Mouse (Mus musculus): ENCODE results near the gene Plac1.

The Plac1 gene

DNA sequence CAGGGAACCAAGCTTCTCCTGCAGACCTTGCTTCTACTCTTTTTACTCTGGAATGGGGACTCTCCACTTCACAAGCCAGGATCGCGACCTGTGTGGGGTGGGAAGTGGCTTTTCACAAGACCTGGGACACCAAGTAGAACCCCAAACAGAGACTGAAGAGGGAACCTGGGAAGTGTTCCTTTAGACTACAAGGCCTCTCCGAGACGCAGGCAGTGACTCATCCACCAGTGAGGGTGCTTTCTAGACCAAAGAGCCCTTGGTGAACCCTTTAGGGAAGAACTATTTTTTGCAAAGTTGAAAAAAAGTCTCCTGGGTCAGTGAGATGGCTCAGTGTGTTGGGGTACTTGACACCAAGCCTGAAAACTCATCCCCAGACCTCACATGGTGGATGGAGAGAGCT is 129.8 kb downstream of the Plac1 start:
- in situ Hi-C loops (cut with MboI), result no loop called here

DNA sequence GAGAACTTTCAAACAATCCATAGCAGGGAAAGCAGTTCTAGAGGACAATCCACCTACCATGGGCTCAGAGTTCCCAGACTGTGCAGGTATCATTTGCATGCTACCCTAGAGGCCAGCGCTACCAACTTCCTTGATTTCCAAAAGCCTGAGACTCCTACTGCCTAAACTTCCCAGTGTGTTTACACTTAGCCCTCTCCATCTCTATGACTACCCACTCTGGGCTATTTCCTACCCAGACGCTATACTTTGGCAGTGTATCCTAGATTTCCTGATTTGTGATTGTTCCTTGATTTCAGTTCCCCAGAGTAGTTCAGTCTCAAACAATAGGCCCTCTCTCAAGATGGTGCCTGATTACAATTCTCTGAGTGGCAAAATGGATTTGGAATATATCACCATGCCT is 132.8 kb downstream of the Plac1 start:
- in situ Hi-C loops (cut with MboI), result no loop called here

DNA sequence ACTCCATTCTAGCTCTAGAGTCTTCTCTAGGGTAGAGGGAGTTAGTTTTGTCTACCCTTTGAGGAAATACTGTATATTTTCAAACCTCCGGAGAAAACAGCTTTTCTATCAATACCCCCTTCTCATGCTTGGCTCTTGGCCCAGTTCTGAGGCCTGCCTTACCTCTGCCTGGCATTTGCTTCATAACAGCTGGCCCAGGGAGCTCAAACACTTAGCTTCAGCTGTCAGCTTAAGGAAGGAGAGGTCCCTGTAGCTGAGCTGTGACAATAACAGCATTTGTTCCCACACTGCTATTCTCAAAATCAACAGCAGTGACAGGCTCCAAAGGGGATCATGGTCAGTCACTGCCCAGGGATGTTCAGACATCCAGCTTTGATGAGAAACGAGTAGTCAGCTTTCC is 138.7 kb downstream of the Plac1 start:
- in situ Hi-C loops (cut with MboI), result no loop called here

DNA sequence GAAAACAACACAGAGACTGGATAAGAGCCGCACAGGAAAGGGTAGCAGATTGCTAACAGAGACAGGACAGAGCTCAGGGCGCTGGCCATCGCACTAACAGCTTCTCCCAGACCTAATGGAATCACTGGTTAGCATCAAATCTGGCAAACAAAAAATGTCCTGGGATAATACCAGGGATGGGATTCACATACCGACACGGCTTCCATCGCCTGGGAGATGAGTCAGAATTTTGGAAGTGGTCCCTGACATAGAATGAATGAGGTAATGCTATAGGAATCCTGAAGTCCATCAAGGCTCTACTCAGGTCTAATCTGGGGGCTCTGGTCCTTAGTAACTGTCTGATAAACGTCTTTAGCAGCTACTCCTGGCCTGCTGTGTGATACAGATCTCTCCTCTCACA is 140.0 kb downstream of the Plac1 start:
- in situ Hi-C loops (cut with MboI), result no loop called here

DNA sequence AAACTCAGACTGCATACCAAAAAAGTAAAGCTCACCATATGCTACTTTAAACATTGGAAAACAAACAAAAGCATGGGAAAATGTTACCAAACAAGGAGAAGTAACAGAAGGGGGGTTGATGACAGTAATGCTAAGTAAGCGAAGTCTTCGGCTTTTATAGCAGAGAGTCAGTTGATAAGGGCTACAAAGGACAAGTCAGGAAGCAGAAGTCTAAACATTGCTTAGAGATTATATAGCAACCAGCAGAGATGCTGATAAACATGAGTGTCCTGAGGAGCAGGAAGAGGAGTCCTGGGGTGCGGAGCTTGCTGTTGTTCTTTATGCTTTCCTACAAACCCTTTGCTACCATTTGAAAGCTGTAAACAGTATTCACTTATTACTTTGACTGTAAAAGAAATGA is 140.6 kb downstream of the Plac1 start:
- in situ Hi-C loops (cut with MboI), result no loop called here

DNA sequence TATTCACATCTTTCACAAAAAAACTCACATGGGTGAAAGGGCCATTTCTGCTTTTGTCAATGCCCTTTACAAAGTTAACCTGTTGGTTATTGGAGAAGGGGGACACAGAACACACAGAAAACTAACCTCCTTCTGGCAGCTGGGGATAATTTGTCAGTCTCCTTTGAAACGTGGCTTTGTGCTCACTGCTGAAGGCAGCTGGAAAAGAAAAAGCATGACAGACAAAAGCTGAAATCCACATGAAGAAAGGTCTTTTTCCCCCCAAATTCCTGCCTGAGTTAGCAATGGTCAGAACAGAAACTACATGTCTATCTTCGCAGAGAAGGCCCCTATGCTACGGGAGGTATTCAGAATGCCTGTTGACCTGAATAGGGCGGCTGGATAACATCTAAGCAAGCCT is 141.6 kb downstream of the Plac1 start:
- in situ Hi-C loops (cut with MboI), result no loop called here

DNA sequence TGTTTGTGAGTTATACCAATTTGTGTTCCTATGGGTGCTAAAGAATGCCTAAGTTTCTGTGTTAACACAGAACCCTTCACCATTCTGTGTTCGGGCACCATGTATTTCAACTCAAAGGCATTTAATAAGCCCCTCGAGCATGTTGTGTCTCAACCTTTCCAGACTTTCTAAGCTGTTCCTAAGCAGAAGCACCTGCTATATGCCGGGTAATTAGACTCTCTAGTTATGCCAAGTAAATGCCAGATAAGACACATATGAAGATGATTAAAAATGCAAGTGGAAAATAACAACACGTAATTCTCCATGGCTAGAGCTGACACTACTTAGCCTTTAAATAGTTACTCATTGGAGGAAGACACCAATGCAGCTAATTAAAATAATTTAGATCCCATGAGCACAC is 142.1 kb downstream of the Plac1 start:
- in situ Hi-C loops (cut with MboI), result no loop called here

DNA sequence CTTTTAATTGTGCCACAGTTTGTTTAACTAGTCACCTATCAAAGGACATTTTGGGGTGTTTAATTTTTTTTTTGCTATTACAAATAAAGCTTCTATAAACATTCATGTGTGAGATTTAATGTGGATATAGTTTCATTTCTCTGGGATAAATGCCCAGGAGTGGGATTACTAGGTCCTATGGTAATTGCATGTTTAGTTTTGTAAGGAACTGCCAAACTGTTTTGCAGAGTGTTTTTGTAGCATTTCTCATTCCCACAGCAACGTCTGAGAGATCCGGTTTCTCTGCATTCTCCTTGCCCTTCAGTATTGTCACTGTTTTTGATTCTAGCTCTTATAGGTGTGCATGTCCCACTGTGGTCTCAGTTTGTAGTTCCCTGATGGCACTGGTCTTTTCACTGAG is 146.5 kb downstream of the Plac1 start:
- in situ Hi-C loops (cut with MboI), result no loop called here

DNA sequence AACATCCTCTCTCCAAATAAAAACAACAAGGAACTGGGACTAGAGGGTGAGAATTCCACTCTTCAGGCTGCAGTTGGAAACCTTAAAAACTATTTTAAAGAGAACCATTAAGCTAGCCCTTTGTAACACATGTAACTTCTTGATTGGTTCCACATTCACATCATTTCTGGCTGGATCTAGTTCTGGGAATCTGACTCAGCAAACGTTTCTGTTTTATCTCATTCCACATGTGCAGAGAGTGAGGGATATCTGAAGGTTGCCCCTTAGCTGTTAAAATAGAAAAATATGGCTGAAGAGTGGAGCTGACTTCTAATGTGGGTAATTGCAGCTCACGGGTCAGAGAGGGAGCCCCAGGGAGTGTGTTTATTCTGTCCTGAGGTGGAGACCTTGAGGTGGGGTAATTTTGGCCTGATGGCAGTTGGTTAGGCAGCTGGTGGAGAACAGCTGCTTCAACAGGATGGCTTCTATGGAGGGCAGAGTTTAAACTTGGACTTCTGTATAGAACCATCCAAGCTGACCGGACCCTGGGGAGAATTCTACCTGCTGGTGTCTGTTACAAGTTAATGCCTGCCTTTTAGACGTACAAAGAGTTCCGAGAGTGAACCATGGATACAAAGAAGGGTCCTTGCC is 151.1 kb downstream of the Plac1 start:
- in situ Hi-C loops (cut with MboI), result no loop called here

DNA sequence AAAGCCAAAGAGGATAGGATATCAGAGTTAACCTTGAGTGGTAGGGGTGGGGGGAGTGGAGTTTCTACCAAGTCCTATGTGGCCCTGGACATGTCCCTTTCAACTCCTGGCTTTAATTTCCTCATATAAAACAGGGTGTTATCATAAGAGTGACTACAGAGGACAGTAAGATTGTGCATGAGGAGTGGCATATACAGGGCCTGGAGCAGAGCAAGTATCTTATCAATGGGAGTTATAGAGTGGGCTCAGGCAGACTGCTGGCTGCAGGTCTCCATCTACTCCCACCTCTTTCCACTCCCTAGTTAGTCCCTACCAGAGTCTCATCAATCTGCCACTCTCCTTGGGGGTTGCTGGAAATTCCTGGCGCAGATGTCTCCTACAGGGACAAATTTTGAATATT is 152.7 kb downstream of the Plac1 start:
- in situ Hi-C loops (cut with MboI), result no loop called here

DNA sequence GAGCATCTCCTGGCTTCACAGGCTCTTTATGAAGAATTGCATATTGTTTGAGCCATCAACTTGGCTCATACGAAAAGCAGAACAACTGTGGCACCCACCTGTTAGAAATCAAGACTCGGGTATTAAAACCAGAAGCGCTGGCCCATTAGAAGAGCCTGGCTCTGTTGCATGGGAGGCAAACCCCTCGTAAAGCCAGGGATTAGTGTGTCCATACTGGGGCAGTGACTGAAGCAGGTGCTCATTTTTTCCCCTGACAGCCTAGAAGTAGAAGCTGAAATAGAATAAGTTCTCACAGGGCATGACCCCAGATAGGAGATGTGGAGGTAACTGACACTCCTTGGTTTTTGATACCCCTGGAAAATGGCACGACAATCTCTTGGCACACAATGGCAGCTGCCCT is 154.4 kb downstream of the Plac1 start:
- in situ Hi-C loops (cut with MboI), result no loop called here

DNA sequence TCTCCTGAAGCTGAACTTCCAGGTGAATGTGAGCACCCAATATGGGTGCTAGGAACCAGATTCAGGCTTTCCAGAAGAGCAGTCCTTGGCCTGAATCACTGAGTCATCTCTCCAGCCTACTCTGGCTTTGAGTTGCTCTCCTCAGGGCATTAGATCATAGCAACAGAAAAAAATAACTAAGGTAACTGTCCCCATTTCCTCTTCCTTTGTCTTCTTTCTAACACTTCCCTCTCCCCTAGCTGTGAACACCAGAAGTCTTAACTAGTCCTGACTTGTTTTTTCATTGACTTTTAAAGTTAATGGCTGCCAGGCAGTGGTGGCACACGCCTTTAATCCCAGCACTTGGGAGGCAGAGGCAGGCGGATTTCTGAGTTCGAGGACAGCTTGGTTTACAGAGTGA is 175.5 kb downstream of the Plac1 start:
- in situ Hi-C loops (cut with MboI), result no loop called here

DNA sequence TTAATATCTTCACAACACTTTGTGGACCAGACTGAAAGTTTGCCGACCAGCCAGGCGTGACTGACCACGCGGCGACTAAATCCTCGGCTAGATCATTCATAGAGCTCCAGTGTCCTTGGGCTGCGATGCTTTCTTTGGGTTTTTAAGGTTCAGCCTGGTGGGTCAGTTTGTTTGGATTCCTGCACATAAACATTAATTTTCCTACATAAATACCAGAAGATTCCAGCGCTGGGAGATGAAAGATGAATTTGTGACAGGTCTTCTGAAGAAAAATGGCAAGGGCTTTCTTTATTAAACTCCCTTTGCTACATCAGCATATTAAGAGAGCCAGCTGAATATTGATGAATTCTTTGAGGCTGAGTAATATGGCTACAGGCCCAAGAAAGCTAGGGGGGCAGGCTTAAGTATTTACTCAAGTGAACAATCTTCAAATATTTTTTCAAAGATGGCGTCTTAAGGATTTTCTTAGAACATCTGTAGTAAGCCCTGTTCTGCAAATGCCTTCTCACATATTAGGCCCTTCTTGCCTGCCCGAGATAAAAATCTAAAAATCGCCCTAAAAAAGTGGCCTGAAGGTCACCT is 180.4 kb downstream of the Plac1 start:
- in situ Hi-C loops (cut with MboI), result no loop called here

DNA sequence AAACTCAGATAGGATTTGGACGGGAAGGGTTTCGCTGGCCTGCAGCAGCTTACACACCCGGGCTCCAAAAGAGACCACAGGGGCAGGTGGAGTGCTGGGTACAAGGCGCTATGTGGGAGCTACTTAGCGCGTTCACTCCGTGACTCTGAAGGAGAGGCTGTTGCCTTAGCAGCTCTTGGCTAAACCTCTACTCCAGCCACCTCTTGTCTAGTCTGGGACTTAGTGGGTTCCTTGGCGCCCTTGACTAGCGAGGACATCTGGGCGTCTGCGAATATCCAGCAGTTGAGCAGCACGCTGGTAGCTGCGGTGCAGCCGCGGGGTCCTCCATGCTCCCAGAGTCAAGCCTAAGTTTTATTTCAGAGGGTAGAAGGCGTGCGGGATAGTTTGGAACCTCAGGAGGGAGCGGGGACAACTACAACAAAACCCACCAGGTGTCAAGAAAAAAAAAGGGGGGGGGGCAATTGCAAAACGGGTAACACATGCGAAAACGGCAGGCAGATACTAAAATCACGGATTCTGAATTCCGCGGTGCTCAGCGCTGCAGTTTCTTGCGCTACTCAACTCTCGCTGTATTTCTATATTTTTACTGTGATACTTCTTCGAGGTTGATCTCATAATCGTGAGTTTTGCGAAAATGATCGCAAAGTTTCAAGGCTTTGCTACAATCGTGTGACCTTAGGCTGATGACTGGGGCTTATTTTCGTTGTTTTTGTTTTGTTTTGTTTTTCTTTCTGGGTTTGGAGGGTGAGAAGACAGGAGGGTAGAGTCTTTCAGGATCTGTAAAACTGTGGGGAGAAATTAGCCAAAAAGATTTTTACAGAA is 181.2 kb downstream of the Plac1 start:
- in situ Hi-C loops (cut with MboI), result no loop called here

DNA sequence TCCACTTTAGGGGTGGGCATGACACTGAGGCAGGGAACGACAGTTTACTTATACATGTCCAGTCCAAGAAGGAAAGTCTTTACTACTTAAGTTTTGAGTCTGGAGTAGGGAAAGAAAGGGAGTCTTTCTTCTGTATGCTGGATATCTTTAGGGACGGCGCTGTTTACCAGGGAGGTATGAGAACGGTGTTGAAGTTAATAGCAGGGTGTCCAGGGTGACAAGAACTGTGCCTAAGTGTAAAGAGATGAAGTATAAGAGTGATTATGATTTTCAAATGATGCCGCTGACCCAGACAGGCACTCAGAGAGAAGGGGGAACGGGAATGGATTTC is 182.2 kb downstream of the Plac1 start:
- in situ Hi-C loops (cut with MboI), result no loop called here

DNA sequence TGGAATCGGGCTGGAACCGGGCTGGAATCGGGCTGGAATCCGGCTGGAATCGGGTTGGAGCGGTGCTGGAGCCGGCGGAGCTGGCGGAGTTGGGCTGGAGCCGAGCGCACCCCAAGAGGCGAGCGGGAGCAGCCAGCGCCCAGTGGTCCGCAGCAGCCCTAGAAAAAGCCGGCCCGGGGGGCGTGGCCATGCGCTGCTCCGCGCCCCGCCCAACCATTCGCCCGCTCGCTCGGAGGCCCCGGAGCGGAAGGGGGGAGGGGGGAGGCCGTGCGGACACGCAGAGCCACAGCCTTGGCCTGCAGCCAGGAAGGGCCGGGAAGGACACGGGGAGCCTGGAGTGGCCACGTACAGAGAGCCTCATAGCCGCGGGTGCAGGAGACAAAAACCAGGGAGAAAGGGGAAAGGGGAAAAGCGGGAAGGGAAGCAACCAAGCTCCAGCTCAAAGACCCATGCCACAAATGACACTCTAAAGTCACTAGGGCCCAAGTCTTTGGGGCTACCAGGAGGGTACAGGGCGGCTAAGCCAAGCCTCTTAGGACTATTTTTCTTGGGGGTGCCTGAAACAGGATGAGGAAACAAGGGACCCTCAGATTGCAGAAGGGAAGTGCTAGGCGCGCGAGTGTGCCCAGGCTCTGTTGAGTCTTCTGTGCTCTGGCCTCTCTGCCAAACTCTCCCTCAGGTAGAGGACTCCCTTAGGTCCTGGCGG is 182.7 kb downstream of the Plac1 start:
- in situ Hi-C loops (cut with MboI), result no loop called here

DNA sequence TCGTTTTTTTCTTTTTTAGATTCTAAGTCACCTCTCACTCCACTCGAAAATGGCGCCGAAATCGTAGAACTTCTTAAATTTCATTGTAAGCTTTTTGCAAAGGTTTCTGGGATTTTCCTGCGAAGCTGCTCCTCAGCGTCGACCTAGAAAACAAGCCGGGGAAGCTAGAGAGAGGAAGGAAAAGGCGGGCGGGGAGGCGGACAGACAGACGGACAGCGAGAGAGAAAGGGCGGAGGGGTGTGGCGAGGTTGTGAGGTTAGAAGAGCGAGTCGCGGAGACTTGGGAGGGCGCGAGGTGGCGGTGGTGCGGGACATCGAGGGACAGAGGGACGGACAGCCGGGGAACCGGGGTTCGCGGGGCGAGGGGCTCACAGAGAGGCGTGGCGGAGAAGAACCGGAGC is 183.3 kb downstream of the Plac1 start:
- in situ Hi-C loops (cut with MboI), result no loop called here

DNA sequence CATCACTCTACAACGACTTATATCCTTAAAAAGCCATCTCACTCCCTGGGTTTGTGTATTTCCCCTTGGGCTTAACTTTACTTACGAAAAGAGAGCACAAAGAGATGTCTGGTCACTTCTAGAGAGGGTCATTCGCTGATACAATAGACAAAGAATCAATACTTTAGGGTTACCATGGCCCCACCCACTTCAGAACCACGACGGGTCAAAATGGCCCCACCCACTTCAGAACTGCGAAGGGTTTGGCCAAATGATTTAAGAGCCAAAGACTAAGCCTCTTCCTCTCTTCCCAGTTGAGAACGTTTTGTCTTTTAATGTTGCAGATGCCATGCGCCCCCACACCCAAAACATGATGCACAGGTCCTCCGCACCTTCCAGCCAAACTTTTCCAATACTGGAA is 184.1 kb downstream of the Plac1 start:
- in situ Hi-C loops (cut with MboI), result no loop called here

DNA sequence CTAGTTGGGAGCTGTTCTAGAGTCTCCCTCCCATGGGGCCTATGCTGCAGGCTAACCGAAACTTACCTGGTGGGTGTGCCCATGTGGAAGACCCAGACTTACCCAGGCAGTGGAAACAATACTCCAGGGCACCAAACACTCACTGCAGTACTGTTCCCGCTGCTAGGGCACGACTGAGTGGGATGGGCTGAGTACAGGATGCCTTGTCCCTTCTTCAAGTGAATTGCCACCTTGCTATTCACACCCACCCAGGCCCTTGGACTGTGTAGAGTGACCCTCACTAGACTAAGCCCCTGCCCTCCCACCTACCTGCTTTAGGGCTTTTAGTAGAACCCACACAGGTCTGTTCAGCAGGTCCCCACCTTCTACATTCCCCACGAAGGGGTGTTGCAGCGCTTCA is 186.0 kb downstream of the Plac1 start:
- in situ Hi-C loops (cut with MboI), result no loop called here

DNA sequence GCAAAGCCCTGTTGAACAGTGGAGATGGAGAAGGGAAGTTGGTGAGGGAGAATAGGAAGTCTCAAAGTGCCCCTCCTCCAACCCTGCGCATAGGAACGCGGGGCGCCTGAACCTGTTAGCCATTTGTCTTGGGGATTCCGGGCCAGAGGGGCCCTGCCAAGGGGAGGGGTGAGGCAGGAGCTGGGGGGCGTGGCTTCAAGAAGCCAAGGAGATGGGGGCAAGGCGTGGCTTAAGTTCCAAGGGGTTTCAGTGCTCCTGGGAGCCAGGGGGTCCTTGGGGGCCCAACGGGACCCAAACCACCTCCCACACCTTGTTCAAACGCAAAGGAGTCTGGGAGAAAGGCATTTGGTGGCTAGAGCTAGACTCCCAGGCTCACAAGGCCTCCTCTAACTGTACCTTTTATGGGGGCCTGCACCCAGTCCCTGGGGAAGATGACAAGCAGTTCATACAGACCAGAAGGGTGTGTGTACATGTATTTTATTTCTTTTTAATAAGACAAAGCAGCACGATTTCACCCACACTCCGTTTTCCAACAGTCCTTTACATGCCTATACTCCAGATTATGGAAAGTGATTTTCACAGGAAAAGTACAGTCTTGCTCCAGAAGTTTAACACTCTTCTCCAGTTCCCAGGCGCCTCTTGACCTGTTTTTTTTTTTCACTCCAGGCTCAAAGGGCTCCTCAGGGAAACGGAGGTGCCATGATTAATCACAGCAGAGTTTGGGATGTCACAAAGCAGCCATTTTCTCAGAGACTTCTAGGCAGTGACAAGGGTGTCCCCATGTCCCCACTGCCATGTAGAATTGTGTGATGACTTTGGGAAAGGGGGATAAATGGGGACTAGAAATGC is 187.0 kb downstream of the Plac1 start:
- in situ Hi-C loops (cut with MboI), result no loop called here

DNA sequence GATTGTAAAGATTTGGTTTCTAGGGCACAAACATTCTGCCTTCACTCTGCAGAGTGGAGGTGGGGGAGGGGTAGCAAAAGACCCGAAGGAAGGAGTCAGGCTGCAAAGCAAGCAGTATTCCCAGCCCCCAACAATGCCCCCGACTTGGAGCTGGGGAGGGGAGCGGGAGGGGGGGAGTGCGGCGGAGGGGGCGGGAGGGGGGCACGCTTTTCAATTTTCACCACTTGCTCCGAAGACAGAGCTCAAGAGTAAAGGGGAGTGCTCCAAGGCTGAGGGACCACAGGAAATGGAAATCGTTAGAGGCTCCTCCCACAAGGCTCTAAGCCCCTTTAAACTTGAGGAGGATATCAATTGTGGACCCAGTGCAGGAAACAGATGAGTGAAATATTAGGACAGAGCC is 189.6 kb downstream of the Plac1 start:
- in situ Hi-C loops (cut with MboI), result no loop called here

DNA sequence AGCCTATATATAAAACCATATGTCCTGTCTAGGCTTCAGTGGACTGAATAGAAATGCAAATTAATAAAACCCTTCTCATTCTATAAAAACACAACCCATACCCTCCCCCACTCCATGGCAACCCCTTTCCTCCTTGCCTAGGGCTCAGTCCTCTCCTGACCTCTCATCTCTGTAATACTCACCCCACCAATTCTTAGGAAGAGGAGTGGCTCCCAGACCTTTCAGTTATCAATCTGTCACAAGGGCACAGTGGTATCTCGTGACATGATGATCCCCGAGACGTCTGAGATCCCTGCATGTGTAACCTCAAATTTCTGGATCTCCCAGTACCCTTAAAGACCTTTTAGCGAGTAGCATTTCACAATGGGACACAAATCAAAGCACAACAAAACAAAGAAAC is 190.7 kb downstream of the Plac1 start:
- in situ Hi-C loops (cut with MboI), result no loop called here

Data from mature B cell (primary cell).